Mouse (Mus musculus) left cerebral cortex, adult 2 months (tissue): ENCODE measurements around the gene Pik3cd. TPM values are rescaled to one million over a fixed set of nuclear protein-coding genes. Genes with fewer than 3 reads are reported as not detected.
A peak's percentile ranks its signal among the peaks of the same experiment; 100 is the strongest.
"Not testable (repeated sequence)": the region's sequence is repeated elsewhere in the genome, so short reads cannot be mapped to it uniquely, and the experiment has no call there.

Source experiments
- DNase-seq, 2 experiments: peaks; one replicate each; pipeline ENCODE4 v3.0.0; 2021 to 2022; ENCODE audit warnings: low spot score in 2 of 2, mixed read lengths in 1 of 2; ENCODE audit errors: extremely low spot score in 1 of 2
- H3K27ac ChIP-seq: fragments of 200-600 bp; 2 replicates; pipeline ENCODE4 v1.8.1; 2022
- H3K4me3 ChIP-seq: fragments of 200-600 bp; 2 replicates; pipeline ENCODE4 v1.8.1; 2022
- CTCF ChIP-seq: fragments of 200-600 bp; IDR thresholded peaks from 2 replicates; pipeline ENCODE4 v1.8.1; 2022; ENCODE audit warnings: antibody characterized with exemption, mild to moderate bottlenecking, moderate library complexity
- intact Hi-C: fragments of 180-260 bp; cut with DNase I; formaldehyde crosslinking; loops from one replicate; pipeline ENCODE4 v1.15.1; 2025
- total RNA-seq, 2 experiments: library from RNA; stranded (reverse); gene quantifications; 2 replicates each; pipeline ENCODE4 v1.2.3; 2021

Pik3cd gene
- total RNA-seq, 2 experiments from 2014 or later = 24.6 to 25.4 TPM

DNA sequence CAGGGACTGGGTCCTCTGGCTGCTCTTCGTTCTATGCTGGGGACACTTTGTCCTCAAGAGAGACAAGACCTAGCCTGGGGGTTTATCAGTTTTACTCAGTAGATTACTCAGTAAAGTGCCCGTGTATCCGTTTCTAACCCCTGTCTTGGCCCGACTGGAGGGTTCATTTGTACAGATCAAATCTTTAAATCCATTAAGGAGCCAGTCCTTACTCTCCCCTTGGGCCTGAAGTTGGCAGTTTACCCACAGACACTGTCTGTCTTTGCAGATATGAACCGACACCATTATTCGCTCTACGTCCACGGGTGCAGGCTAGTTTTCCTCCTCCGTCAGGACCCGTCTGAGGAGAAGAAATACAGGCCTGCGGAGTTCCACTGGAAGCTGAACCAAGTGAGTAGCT is 67.4 kb downstream of the Pik3cd start:
- no peak overlapping the region for H3K4me3 ChIP-seq
- intact Hi-C loops = no loop called here
- H3K27ac ChIP-seq = no peak overlapping the region
- no peak for TF ChIP-seq CTCF
- no peak for DNase-seq

DNA sequence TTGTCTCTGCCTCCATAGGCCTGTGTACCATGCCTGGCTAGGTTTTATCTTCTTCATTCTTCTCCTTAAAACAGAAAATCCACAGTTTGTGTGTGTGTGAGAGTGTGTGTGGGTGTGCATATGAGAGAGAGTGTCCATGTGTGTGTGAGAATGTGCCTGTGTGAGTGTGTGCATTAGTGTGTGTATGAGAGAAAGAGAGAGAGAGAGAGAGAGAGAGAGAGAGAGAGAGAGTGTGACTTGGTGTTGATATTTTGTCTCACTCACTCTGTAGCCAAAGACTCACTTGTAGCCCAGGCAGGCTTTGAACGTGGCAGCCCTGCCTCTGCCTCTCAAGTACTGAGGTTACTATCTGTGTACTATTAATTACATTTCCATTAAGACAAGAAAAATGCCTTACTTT is 68.2 kb downstream of the Pik3cd start:
- intact Hi-C loops = no loop called here
- no peak for DNase-seq
- Histone ChIP-seq H3K4me3 (no peak overlapping the region), H3K27ac (no peak overlapping the region)
- no peak for TF ChIP-seq CTCF

DNA sequence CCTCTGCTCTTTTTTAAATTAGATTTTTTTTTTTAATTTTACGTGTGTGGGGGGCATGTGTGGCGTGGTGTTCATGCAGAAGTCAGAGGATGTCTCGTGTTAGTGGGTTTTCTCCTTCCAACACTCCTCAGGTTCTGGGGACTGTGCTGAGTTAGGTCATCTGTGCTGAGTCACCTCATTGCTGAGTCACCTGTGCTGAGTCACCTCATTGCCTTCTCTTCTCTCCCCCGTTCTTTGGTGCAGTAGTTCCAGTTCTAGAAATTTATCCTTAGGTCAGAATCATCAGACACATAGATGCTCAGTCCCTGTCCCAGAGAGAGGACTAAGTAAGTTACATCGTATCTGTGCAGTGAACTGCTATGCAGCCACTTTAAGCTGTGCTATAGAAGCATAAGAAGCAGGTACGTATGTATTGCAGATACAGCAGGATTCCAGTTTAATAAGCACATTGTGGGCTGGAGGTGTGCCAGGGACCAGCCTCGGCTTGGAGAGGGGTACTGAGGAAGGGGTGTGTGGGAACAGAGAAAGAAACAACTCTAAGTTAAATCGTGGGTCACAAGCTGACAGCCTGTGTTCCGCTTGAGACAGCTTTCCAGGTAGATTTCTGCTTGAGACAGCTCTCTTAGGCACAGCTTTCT is 69.6 kb downstream of the Pik3cd start:
- TF ChIP-seq CTCF = no peak
- intact Hi-C loops = no loop called here
- Histone ChIP-seq H3K27ac (peak overlapping the region; percentile 48; the same call in 1 of the 2 replicates), H3K4me3 (no peak overlapping the region)
- no peak for DNase-seq

DNA sequence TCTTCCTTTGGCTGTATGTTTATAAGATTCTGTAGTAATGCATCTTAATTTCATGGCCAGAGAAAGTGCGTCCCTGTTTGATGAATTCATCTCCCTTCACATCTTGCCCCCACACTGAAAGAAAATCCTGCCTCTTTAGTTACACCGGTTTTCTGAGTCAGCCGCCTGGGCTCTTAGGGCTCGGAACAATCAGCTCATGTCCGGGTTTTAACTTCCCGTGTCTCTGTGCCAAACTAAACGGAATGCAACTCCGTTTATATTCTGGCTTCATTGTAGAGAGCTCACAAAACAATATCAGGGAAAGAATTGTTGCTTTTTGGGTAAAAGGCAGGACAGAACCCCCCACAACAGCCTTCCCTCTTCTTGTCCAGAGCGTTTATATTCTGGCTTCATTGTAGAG is 73.6 kb downstream of the Pik3cd start:
- no peak overlapping the region for H3K4me3 ChIP-seq
- DNase-seq = no peak
- intact Hi-C loops = no loop called here
- no peak for TF ChIP-seq CTCF
- H3K27ac ChIP-seq = no peak overlapping the region

DNA sequence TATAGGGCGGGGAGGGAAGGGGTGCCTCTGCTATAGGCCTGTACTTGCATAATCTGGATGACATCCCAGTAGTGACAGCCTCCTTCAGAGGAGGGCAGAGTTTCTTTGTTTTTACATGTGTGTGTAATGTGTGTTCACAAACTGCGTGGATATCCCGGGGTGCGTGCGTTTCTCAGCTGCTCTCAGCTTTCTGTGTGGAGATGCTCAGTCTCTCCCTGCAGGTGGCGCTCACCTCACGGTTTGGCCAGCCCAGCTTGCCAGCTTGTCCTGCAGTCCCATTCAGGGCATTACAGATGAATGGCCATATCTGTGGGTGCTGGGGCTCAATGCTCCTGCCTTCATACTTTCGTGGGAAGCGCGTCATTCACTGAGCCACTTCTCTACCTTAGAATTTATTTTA is 74.0 kb downstream of the Pik3cd start:
- intact Hi-C loops = no loop called here
- DNase-seq = peak in 1 of 2 experiments; percentile 62
- Histone ChIP-seq H3K27ac (no peak overlapping the region), H3K4me3 (no peak overlapping the region)
- TF ChIP-seq CTCF = peak; percentile 72

DNA sequence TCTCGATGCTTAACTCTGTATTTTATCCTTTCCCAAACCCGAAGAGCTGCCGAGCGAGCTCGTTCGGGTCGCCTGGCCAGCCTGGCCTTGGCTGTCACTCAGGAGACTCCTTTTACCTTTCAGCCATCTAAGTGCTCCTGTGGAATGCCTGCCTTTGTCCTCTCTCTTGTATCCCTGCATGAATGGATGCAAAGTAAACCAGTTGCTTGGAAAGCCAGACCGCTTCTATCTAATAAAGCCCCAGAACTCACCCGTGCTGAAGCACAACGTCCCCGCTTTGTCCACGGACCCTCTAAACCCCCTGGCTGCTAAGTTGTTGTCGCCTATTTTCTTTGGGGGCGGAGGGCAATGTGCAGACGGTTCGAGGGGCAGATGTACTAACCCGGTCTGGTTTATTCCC is 75.6 kb downstream of the Pik3cd start:
- intact Hi-C loops = no loop called here
- Histone ChIP-seq H3K4me3 (no peak overlapping the region), H3K27ac (no peak overlapping the region)
- no peak for TF ChIP-seq CTCF
- DNase-seq = no peak

DNA sequence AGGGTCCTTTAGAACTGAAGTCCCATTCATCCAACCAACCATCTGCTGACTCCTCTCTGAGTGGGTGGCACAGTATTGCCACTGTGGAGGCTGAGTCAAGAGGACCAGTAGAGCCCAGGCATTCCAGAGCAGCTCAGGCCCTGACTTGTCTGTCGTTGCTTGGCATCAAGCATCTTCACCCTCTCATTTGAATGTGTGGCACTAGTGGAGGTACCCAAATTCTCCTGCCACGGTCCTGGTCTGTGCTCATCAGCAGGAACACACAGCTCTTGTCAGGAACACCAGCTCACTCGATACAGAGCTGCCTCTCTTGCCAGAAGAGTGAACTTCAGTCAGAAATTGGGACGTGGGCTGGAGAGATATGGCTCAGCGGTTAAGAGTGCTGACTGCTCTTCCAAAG is 78.7 kb downstream of the Pik3cd start:
- intact Hi-C loops = no loop called here
- no peak overlapping the region for H3K4me3 ChIP-seq
- H3K27ac ChIP-seq = no peak overlapping the region
- DNase-seq = no peak
- TF ChIP-seq CTCF = no peak

DNA sequence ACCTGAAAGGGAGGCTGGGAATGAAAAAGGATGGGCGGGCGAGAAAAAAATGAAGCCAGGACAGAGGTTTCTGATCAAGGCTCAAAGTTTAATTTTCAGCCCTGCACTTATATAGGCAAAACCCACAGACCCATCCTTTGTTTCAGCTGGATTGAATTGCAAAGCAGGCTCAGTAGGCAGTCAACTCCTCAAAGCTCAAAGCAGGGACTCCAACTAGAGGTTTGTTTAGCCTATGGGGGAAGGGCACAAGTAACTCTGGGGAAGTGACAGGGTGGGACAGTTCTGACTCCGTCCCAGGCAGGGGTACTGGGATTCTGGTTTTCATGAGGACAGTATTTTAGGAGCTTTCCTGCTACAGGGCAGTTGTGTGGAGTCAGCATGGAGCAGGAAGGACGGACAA is 81.1 kb downstream of the Pik3cd start:
- no peak overlapping the region for H3K27ac ChIP-seq
- no peak overlapping the region for H3K4me3 ChIP-seq
- TF ChIP-seq CTCF = no peak
- DNase-seq = no peak
- intact Hi-C loops = no loop called here

DNA sequence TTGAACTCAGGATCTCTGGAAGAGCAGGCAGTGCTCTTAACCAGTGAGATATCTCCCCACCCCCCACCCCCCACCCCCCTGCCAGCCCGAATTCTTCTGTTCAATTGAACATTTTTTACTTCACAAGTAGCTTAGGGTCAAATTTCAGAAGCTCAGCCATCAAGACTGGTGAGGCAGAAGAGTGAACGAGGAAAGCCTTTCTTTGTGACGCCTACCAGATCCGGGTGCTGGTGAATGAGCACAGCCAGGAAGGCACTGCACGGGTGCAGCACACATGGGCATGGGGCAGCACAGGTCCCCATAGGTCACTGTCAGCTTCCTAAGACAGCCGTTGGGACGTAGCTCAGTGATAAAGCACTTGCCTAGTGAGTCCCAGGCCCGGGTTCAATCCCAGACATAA is 82.4 kb downstream of the Pik3cd start:
- intact Hi-C loops = no loop called here
- DNase-seq = no peak
- Histone ChIP-seq H3K4me3 (no peak overlapping the region), H3K27ac (no peak overlapping the region)
- no peak for TF ChIP-seq CTCF

DNA sequence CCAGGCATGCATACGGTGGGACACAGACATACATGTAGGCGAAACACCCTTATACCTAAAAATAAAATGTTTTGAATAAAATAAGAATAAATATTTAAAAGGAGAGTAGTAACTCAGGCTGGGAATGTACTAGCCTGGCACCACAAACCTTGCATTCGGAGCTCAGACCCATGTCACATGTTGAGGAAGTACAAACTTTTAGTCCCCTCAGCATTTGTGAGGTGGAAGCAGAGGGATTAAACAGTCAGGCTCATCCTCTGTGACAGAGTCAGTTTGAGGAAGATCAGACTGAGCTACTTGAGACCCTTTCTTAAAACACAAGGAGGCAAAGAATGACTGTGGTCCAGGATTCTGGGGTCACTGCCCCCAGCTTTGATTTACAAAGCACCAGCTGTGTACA is 85.4 kb downstream of the Pik3cd start:
- H3K4me3 ChIP-seq, intact Hi-C loops, DNase-seq, H3K27ac ChIP-seq: not testable (repeated sequence)

DNA sequence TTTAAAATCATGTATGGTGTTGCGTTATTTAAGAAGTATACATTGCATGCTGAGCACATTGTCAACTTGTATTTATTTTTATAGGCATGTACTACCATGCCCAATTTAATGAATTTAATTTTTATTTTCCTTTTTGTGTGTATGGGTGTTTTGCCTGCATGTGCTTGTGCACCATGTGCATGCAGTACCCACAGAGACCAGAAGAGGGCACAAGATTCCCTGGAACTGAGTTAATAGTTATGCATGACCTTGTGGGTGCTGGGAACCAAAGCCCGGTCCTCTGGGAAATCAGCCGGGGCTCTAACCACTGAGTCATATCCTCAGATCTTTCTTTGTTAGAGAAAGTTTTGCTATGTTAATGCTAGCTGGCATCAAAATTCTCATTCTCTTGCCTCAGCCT is 87.5 kb downstream of the Pik3cd start:
- peak; percentile 33 for TF ChIP-seq CTCF
- H3K27ac ChIP-seq = no peak overlapping the region
- no peak overlapping the region for H3K4me3 ChIP-seq
- DNase-seq = no peak
- intact Hi-C loops = no loop called here

DNA sequence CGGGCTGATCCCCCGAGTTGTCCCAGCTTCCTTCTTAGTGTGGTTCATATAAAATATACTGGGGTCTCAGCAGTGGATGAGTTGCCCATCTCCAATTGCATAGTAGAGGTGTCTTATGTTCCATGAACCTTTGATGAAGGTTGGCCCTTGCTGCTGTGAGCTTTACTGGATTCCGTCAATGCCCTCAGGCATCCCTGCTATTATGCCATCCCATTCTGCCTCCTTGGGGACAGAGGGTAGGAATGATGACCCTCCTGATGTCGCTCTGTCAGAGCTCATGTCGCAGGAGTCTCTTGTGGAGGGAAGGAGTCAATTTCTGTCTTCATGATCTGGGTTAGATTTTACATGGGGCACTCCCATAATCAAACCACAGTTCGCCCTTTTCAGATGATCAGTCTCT is 88.9 kb downstream of the Pik3cd start:
- H3K4me3 ChIP-seq, H3K27ac ChIP-seq, DNase-seq, intact Hi-C loops: not testable (repeated sequence)

DNA sequence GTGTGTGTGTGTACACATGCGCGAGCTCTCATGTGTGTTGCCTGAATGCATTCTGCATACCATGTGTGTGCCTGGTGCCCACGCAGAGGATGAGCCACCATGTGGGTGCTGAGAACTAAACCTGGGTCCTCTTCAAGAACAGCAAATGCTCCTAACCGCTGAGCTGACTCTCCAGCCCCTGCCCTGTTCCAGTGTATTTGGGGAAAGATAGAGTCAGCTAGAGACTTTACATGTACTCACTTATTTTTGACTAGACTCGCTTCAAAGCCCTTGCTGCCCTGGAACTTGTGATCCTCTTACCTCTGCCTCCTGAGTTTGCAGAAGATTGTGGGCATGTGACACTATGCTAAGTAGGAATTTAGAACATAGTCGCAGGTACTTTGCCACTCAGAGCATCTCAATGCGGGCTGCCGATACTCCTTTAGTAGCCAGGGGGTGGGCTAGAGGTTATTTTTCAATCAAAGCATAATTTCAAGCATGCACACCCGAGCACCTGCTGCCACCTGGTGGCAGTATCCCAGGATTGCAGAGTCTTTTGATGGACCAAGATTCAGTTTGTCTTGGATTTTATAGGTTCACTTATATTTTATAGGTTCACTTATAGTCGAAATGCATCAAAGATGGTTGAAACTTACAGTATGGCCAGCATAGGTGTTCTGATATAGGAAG is 90.9 kb downstream of the Pik3cd start:
- TF ChIP-seq CTCF = peak; percentile 93
- Histone ChIP-seq H3K27ac (no peak overlapping the region), H3K4me3 (no peak overlapping the region)
- intact Hi-C loops = loop anchor here (1.0 kb wide), 1 partner anchor 62 kb away; no protein-coding TSS in a partner anchor
- peak in 1 of 2 experiments; percentile 58 for DNase-seq
